Mouse (Mus musculus) limb, embryonic 11.5 days (tissue): ENCODE measurements around the gene Gm49405. TPM values are rescaled to one million over a fixed set of nuclear protein-coding genes. Genes with fewer than 3 reads are reported as not detected.
"Not testable (repeated sequence)": the region's sequence is repeated elsewhere in the genome, so short reads cannot be mapped to it uniquely, and the experiment has no call there.

Source experiments
- ATAC-seq: fragments of 200-750 bp; cut with Nextera tagmentation; 2 replicates; pipeline ENCODE4 v1.8.0; 2017; ENCODE audit warnings: low read depth; ENCODE audit not compliant: insufficient number of reproducible peaks, low FRiP score, low TSS enrichment
- DNase-seq: peaks from one replicate; pipeline ENCODE4 v3.0.0-alpha.2; 2015; ENCODE audit warnings: low spot score
- H3K27ac ChIP-seq: fragments of 300-500 bp; sonication (generic); replicated peaks from 2 replicates; pipeline ENCODE4 v1.5.1; 2014; ENCODE audit warnings: low read depth, mild to moderate bottlenecking, low read length
- H3K27me3 ChIP-seq: fragments of 300-500 bp; sonication (generic); 2 replicates; pipeline ENCODE4 v1.6.1; 2014; ENCODE audit warnings: mild to moderate bottlenecking, low read length, mixed read lengths; ENCODE audit not compliant: control insufficient read depth, insufficient read depth
- H3K36me3 ChIP-seq: fragments of 300-500 bp; sonication (generic); 2 replicates; pipeline ENCODE4 v1.6.1; 2014; ENCODE audit warnings: mild to moderate bottlenecking, low read length, moderate library complexity, mixed read lengths; ENCODE audit not compliant: control insufficient read depth, insufficient read depth
- H3K4me1 ChIP-seq: fragments of 300-500 bp; sonication (generic); 2 replicates; pipeline ENCODE4 v1.6.1; 2014; ENCODE audit warnings: low read length, mixed read lengths; ENCODE audit not compliant: control insufficient read depth, insufficient read depth
- H3K4me2 ChIP-seq: fragments of 300-500 bp; sonication (generic); 2 replicates; pipeline ENCODE4 v1.6.1; 2014; ENCODE audit warnings: low read depth, mild to moderate bottlenecking, moderate library complexity; ENCODE audit not compliant: severe bottlenecking
- H3K4me3 ChIP-seq: fragments of 300-500 bp; sonication (generic); 2 replicates; pipeline ENCODE4 v1.5.1; 2014; ENCODE audit warnings: low read depth, low read length
- H3K9ac ChIP-seq: fragments of 300-500 bp; sonication (generic); 2 replicates; pipeline ENCODE4 v1.6.1; 2014; ENCODE audit warnings: mild to moderate bottlenecking, low read length
- H3K9me3 ChIP-seq: fragments of 300-500 bp; sonication (generic); 2 replicates; pipeline ENCODE4 v1.6.1; 2016; ENCODE audit warnings: low read length; ENCODE audit not compliant: control insufficient read depth
- WGBS: fragments of 180-500 bp; shearing (Covaris S2); extraction: QIAGEN DNeasy Blood & Tissue Kit; methylation state at CpG from one replicate; pipeline ENCODE4 v1.1.7; 2014; 5-methylcytosine and 5-hydroxymethylcytosine counted together
- polyA plus RNA-seq: library from polyadenylated mRNA; unstranded; fragments of >200 nt; fragmentation: Nextera tagmentation; extraction: Ambion mirVana; gene quantifications from 2 replicates; pipeline ENCODE4 v1.2.1, GENCODE M21; 2014

Gm49405 gene
- polyA plus RNA-seq, 1 experiment from 2014 or later = 2.5 TPM

- no peak for ATAC-seq
- H3K27me3 ChIP-seq = no peaks in the 10 kb centered on the region
- DNase-seq = no peak
- no peak overlapping the region for H3K4me3 ChIP-seq
- H3K9me3 ChIP-seq = peaks cover 3% of the 10 kb centered on the region; the same call in 1 of the 2 replicates
- H3K27ac ChIP-seq = no peak overlapping the region
- H3K4me1 ChIP-seq = no peaks in the 10 kb centered on the region
- WGBS = 78% methylated on average over 7 of the region's 7 CpGs
- H3K9ac ChIP-seq = no peak overlapping the region
- H3K4me2 ChIP-seq = no peak overlapping the region
- H3K36me3 ChIP-seq = no peaks in the 10 kb centered on the region
Observed at GRCm38 (mm10) chr19:4023185-4023584, 22.8 kb downstream of the Gm49405 start.

- Histone ChIP-seq H3K9me3 (peaks cover 3% of the 10 kb centered on the region; the same call in 1 of the 2 replicates), H3K27ac (no peak overlapping the region), H3K9ac (no peak overlapping the region), H3K4me3 (no peak overlapping the region), H3K4me1 (no peaks in the 10 kb centered on the region), H3K36me3 (no peaks in the 10 kb centered on the region), H3K4me2 (no peak overlapping the region), H3K27me3 (no peaks in the 10 kb centered on the region)
- ATAC-seq (no peak), DNase-seq (no peak)
Observed at GRCm38 (mm10) chr19:4027576-4027975, 27.1 kb downstream of the Gm49405 start.

GRCm38 (mm10) chr19:4032668-4033067, 32.2 kb downstream of the Gm49405 start:
- Histone ChIP-seq H3K27ac (no peak overlapping the region), H3K9ac (no peak overlapping the region), H3K27me3 (no peaks in the 10 kb centered on the region), H3K4me2 (no peak overlapping the region), H3K4me1 (no peaks in the 10 kb centered on the region), H3K9me3 (no peaks in the 10 kb centered on the region), H3K4me3 (no peak overlapping the region), H3K36me3 (no peaks in the 10 kb centered on the region)
- WGBS = 73% methylated on average over 7 of the region's 7 CpGs
- no peak for DNase-seq
- no peak for ATAC-seq

- WGBS = 94% methylated on average over 3 of the region's 3 CpGs
- Histone ChIP-seq H3K9me3 (no peaks in the 10 kb centered on the region), H3K9ac (no peak overlapping the region), H3K27me3 (no peaks in the 10 kb centered on the region), H3K27ac (no peak overlapping the region), H3K4me3 (no peak overlapping the region), H3K36me3 (no peaks in the 10 kb centered on the region), H3K4me1 (no peaks in the 10 kb centered on the region), H3K4me2 (no peak overlapping the region)
- DNase-seq (no peak), ATAC-seq (no peak)
Observed at GRCm38 (mm10) chr19:4033298-4033697, 32.9 kb downstream of the Gm49405 start.

GRCm38 (mm10) chr19:4033742-4034141, 33.3 kb downstream of the Gm49405 start:
- Histone ChIP-seq H3K27ac (no peak overlapping the region), H3K4me1 (no peaks in the 10 kb centered on the region), H3K36me3 (no peaks in the 10 kb centered on the region), H3K9me3 (no peaks in the 10 kb centered on the region), H3K27me3 (no peaks in the 10 kb centered on the region), H3K4me2 (no peak overlapping the region), H3K9ac (no peak overlapping the region), H3K4me3 (no peak overlapping the region)
- DNase-seq = no peak
- no peak for ATAC-seq
- WGBS = 71% methylated on average over 5 of the region's 5 CpGs

GRCm38 (mm10) chr19:4036327-4037045, 36.1 kb downstream of the Gm49405 start:
- no peak overlapping the region for H3K4me2 ChIP-seq
- no peaks in the 10 kb centered on the region for H3K36me3 ChIP-seq
- ATAC-seq (no peak), DNase-seq (no peak)
- H3K27me3 ChIP-seq = no peaks in the 10 kb centered on the region
- H3K9me3 ChIP-seq = no peaks in the 10 kb centered on the region
- H3K4me1 ChIP-seq = no peaks in the 10 kb centered on the region
- no peak overlapping the region for H3K4me3 ChIP-seq
- no peak overlapping the region for H3K27ac ChIP-seq
- WGBS = 74% methylated on average over 12 of the region's 12 CpGs
- no peak overlapping the region for H3K9ac ChIP-seq

GRCm38 (mm10) chr19:4037154-4037787, 36.8 kb downstream of the Gm49405 start:
- Histone ChIP-seq H3K4me3 (peak overlapping the region; percentile 67), H3K4me2 (peak overlapping the region; percentile 76), H3K27ac (peak overlapping the region; percentile 22; the same call in 1 of the 2 replicates), H3K9ac (peak overlapping the region; percentile 88)
- not testable (repeated sequence) for H3K27me3 ChIP-seq, H3K4me1 ChIP-seq, H3K36me3 ChIP-seq, DNase-seq, H3K9me3 ChIP-seq
- 30% methylated on average over 7 of the region's 8 CpGs for WGBS
- 0 out of 2 replicates have a peak, but pooled peaks have one; percentile 18 for ATAC-seq

- H3K27me3 ChIP-seq = no peaks in the 10 kb centered on the region
- ATAC-seq = peak; percentile 63; the same call in 1 of the 2 replicates
- under 1% methylated on average over 26 of the region's 26 CpGs for WGBS
Observed at GRCm38 (mm10) chr19:4037788-4038232, 37.4 kb downstream of the Gm49405 start, which contains the start of gene Gstp1. Gstp1 (minus strand) TSS chr19:4037985.

More at GRCm38 (mm10) chr19:4037788-4038232, 37.4 kb downstream of the Gm49405 start, which contains the start of gene Gstp1:
- Histone ChIP-seq H3K4me2 (peak within 1 kb of the TSS; percentile 76), H3K9me3 (no peaks in the 10 kb centered on the region), H3K9ac (peak within 1 kb of the TSS; percentile 88), H3K4me1 (no peaks in the 10 kb centered on the region), H3K36me3 (no peaks in the 10 kb centered on the region), H3K27ac (peak within 1 kb of the TSS; percentile 22; the same call in 1 of the 2 replicates), H3K4me3 (peak within 1 kb of the TSS; percentile 67)
- DNase-seq = peak; percentile 87
